Mouse (Mus musculus) thymus, adult 2 months (tissue): ENCODE results near the gene Lrrc51.

ENCODE experiments used
- CTCF ChIP-seq: fragments of 200-500 bp; IDR thresholded peaks from 2 replicates; pipeline ENCODE4 v1.5.1; 2012; ENCODE audit warnings: mild to moderate bottlenecking, control low read depth, low read length, moderate library complexity, borderline replicate concordance; ENCODE audit not compliant: control insufficient read depth, poor library complexity, insufficient read depth; ENCODE audit errors: extremely low read depth
- POLR2A ChIP-seq: fragments of 200-500 bp; IDR thresholded peaks from 2 replicates; pipeline ENCODE4 v1.6.1; 2012; ENCODE audit warnings: mild to moderate bottlenecking, low read length, control low read depth, moderate library complexity; ENCODE audit not compliant: control insufficient read depth, poor library complexity, insufficient read depth; ENCODE audit errors: extremely low read depth

DNA sequence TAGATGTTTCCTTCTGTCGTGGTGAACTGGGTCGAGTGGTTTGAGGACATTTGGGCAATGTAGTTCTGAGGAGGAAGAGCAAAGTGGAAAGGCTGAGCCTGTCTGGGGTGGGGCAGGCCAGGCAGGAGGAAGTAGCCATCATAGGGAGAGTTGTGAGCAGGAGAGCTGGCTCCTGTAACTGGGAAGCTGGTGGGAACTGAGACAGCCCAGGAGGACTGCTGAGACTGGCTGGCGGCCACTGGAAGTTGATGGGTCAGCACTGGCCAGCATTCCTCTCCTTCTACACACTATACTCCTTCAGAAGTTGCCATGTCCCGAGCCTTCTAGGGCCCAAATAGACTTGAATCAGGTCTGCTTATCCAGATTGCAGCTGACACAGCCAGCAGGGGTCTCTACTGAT lies 25.3 kb downstream of the Lrrc51 start:
- no peak for TF ChIP-seq CTCF
- TF ChIP-seq POLR2A = no peak
